Mouse (Mus musculus): ENCODE data around the gene Muc1. TPM values are rescaled to one million over a fixed set of nuclear protein-coding genes. Genes with fewer than 3 reads are reported as not detected.

The Muc1 gene
- polyA plus RNA-seq, 1 experiment from 2014 or later: 13.2 TPM

DNA sequence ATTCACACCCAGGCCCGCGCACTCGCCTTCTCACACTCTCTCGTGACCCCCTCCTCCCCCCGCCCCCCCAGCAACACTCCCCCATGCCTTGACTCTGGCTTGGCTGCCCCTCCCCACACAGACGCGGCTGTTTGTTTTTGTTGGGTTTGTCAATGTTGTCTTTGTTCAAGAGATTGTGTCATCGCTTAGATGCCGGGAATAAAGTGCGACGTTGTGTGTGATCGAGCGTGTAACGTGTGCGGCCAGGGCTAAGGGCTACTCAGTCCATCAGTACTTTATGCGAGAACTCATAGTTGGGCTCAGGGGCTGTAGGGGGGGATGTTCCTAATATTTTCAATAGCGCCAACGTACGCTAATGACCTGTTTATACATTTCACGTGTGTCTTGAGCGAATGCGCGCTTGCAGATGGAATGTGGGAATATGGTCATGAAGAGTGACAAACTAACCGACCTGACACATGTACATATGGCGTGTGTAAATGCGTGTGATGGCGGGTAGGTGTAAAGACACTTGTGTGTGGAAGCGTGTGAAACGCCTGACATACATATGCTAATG, 51.3 kb downstream of the Muc1 start:
- Histone ChIP-seq H3K9me3 (ENCODE audit: control insufficient read depth, low read length) (no peaks in the 10 kb centered on the region), H3K4me1 (ENCODE audit: control insufficient read depth, insufficient read depth, low read length) (peaks cover 35% of the 10 kb centered on the region), H3K36me3 (ENCODE audit: control insufficient read depth, insufficient read depth, low read length) (no peaks in the 10 kb centered on the region), H3K27ac (ENCODE audit: low read length) (peak overlapping the region; percentile 98), H3K9ac (ENCODE audit: low read depth, low read length) (peak overlapping the region; percentile 87), H3K4me2 (ENCODE audit: low read depth, low read length) (peak overlapping the region; percentile 82), H3K27me3 (replicated peaks; ENCODE audit: control insufficient read depth, insufficient read depth, low read length) (no peaks in the 10 kb centered on the region), H3K4me3 (ENCODE audit: low read length) (peak overlapping the region; percentile 75)
- 0 out of 2 replicates have a peak, but pooled peaks have one; percentile 0 for ATAC-seq
- under 1% methylated on average over 29 of the region's 29 CpGs for WGBS

DNA sequence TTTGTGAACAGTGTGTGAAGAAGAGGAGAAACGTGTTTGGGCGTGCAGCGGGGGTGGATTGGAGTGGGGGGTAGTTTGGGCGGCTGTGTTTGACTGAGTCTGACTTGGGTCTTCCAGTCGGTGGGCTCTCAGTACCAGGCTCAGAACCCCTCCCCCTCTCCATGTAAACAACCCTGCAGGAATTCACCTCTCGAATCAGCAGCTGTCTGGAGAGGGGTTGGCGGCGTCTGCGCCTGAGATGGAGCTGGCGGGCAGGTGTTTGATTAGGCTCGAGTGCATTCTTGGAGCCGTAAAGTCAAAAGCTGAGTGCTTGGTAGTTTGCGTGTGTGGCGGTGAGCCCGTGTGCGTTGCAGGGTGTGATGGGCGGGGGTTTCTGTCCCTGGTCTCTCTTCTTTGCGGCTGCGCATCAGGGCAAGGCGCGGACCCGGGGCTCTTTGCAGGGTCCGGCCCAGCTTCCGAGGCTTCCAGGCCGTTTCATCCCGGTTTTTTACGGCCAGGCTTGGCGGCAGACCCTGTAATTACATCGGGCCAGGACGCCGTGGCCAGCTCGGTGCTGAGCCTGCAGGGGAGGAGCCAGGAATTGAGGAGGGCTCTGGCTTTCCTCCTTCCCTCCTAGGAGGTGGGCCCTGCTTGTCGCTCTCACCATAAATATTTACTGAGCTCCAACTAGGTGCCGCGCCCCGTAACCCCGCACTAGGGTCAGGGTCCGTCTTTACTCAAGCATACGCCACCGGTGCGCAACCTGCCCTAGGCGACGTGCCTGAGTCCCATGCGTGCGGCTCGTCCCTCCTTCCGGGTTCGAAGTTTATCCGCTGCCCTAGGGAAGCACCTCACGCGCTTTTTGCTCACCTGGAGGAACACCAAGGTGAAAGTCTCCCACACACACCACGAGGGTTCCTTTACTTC, 52.0 kb downstream of the Muc1 start, which contains the start of gene Efna1:
Gene Efna1, minus strand, starts transcription at position 537 of the 906 bp plus-strand sequence.
- peak within 1 kb of the TSS; percentile 87 for H3K9ac ChIP-seq (ENCODE audit: low read depth, low read length)
- peak within 1 kb of the TSS; percentile 98 for H3K27ac ChIP-seq (ENCODE audit: low read length)
- no peaks in the 10 kb centered on the region for H3K9me3 ChIP-seq (ENCODE audit: control insufficient read depth, low read length)
- peak within 1 kb of the TSS; percentile 82 for H3K4me2 ChIP-seq (ENCODE audit: low read depth, low read length)
- peak within 1 kb of the TSS; percentile 75 for H3K4me3 ChIP-seq (ENCODE audit: low read length)
- WGBS: under 1% methylated on average over 52 of the region's 52 CpGs
- ATAC-seq: peak; percentile 85
- peaks cover 35% of the 10 kb centered on the region for H3K4me1 ChIP-seq (ENCODE audit: control insufficient read depth, insufficient read depth, low read length)
- H3K27me3 ChIP-seq (replicated peaks; ENCODE audit: control insufficient read depth, insufficient read depth, low read length): no peaks in the 10 kb centered on the region
- H3K36me3 ChIP-seq (ENCODE audit: control insufficient read depth, insufficient read depth, low read length): no peaks in the 10 kb centered on the region

- H3K9ac ChIP-seq (ENCODE audit: low read depth, low read length): peak overlapping the region; percentile 87
Observed at GRCm38 (mm10) chr3:89281579-89282290, 52.9 kb downstream of the Muc1 start.

DNA sequence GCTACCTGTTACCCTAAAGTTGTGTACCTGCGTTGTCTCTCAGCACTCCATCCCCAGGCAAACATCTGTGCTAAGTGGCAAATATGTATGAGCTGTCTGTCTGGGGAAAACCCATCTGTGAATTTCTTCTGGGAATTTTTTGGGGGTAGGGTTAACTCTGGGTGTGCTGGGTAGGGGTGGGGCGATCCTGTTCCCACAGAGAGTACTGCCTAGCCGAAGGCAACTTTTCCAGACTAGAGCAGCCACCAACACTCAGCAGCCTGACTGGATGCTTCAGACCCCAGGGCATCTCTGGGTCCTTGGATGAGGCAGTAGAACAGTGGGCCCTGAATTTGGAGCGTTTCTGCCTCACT, 53.4 kb downstream of the Muc1 start:
- no peak for ATAC-seq
- Histone ChIP-seq H3K4me3 (ENCODE audit: low read length) (no peak overlapping the region), H3K9ac (ENCODE audit: low read depth, low read length) (0 out of 2 replicates have a peak overlapping the region, but pooled peaks have one; percentile 34), H3K9me3 (ENCODE audit: control insufficient read depth, low read length) (no peaks in the 10 kb centered on the region), H3K27ac (ENCODE audit: low read length) (no peak overlapping the region; the same call in 1 of the 2 replicates), H3K36me3 (ENCODE audit: control insufficient read depth, insufficient read depth, low read length) (no peaks in the 10 kb centered on the region), H3K4me2 (ENCODE audit: low read depth, low read length) (no peak overlapping the region), H3K27me3 (replicated peaks; ENCODE audit: control insufficient read depth, insufficient read depth, low read length) (no peaks in the 10 kb centered on the region), H3K4me1 (ENCODE audit: control insufficient read depth, insufficient read depth, low read length) (peaks cover 26% of the 10 kb centered on the region)
- 26% methylated on average over 4 of the region's 4 CpGs for WGBS

More at GRCm38 (mm10) chr3:89281579-89282290, 52.9 kb downstream of the Muc1 start:
- ATAC-seq: no peak
- peaks cover 31% of the 10 kb centered on the region for H3K4me1 ChIP-seq (ENCODE audit: control insufficient read depth, insufficient read depth, low read length)
- no peaks in the 10 kb centered on the region for H3K36me3 ChIP-seq (ENCODE audit: control insufficient read depth, insufficient read depth, low read length)
- H3K27me3 ChIP-seq (replicated peaks; ENCODE audit: control insufficient read depth, insufficient read depth, low read length): no peaks in the 10 kb centered on the region
- H3K27ac ChIP-seq (ENCODE audit: low read length): peak overlapping the region; percentile 98
- peak overlapping the region; percentile 75; the same call in 1 of the 2 replicates for H3K4me3 ChIP-seq (ENCODE audit: low read length)
- no peaks in the 10 kb centered on the region for H3K9me3 ChIP-seq (ENCODE audit: control insufficient read depth, low read length)
- 13% methylated on average over 20 of the region's 20 CpGs for WGBS
- peak overlapping the region; percentile 82 for H3K4me2 ChIP-seq (ENCODE audit: low read depth, low read length)

MicroRNAs within 50 kb of the gene (microRNA counts, 519-probe panel; counts per million panel counts)
- 1,523 counts per million, percentile 13 among the panel's probes with 10 or more counts for microRNA mmu-miR-92b

Small RNAs within 50 kb of the gene (microRNA-seq; reads per million reads assigned to microRNA genes)
- 56.9 reads per million, percentile 41 among the genes with 10 or more reads in this experiment for gene Mir92b

Other genes starting within 250 kb of the Muc1 start
- gene Rusc1, start 135.7 kb upstream of the Muc1 start, polyA plus RNA-seq (2015; fragmentation: Nextera tagmentation; extraction: Ambion mirVana): 31.0 and 34.2 TPM in 2 replicates
- 0.09 TPM in 1 of 2 replicates, not detected in the other for gene Gm43738, start 128.0 kb upstream of the Muc1 start, polyA plus RNA-seq (2015; fragmentation: Nextera tagmentation; extraction: Ambion mirVana)
- gene Fdps, start 127.1 kb upstream of the Muc1 start, polyA plus RNA-seq (2015; fragmentation: Nextera tagmentation; extraction: Ambion mirVana): 625 and 664 TPM in 2 replicates
- gene Pklr, start 92.9 kb upstream of the Muc1 start, polyA plus RNA-seq (2015; fragmentation: Nextera tagmentation; extraction: Ambion mirVana): 148 and 174 TPM in 2 replicates
- gene Hcn3, start 68.9 kb upstream of the Muc1 start, polyA plus RNA-seq (2015; fragmentation: Nextera tagmentation; extraction: Ambion mirVana): 2.0 TPM in 2 replicates
- gene Clk2, start 64.3 kb upstream of the Muc1 start, polyA plus RNA-seq (2015; fragmentation: Nextera tagmentation; extraction: Ambion mirVana): 17.3 and 18.0 TPM in 2 replicates
- gene Scamp3, start 51.6 kb upstream of the Muc1 start, polyA plus RNA-seq (2015; fragmentation: Nextera tagmentation; extraction: Ambion mirVana): 141 and 142 TPM in 2 replicates
- 16.7 and 20.8 TPM in 2 replicates for gene Fam189b, start 45.9 kb upstream of the Muc1 start, polyA plus RNA-seq (2015; fragmentation: Nextera tagmentation; extraction: Ambion mirVana)
- gene Gba, start 26.1 kb upstream of the Muc1 start, polyA plus RNA-seq (2015; fragmentation: Nextera tagmentation; extraction: Ambion mirVana): 73.1 and 87.5 TPM in 2 replicates
- gene Thbs3, start 13.9 kb upstream of the Muc1 start, polyA plus RNA-seq (2015; fragmentation: Nextera tagmentation; extraction: Ambion mirVana): 18.9 and 20.3 TPM in 2 replicates
- 214 and 234 TPM in 2 replicates for gene Mtx1, start 2.0 kb upstream of the Muc1 start, polyA plus RNA-seq (2015; fragmentation: Nextera tagmentation; extraction: Ambion mirVana)
- 316 and 334 TPM in 2 replicates for gene Krtcap2, start 16.9 kb downstream of the Muc1 start, polyA plus RNA-seq (2015; fragmentation: Nextera tagmentation; extraction: Ambion mirVana)
- gene Trim46, start 17.3 kb downstream of the Muc1 start, polyA plus RNA-seq (2015; fragmentation: Nextera tagmentation; extraction: Ambion mirVana): 3.9 TPM in 2 replicates
- gene Dpm3, start 30.3 kb downstream of the Muc1 start, polyA plus RNA-seq (2015; fragmentation: Nextera tagmentation; extraction: Ambion mirVana): 119 and 126 TPM in 2 replicates
- gene Slc50a1, start 41.5 kb downstream of the Muc1 start, polyA plus RNA-seq (2015; fragmentation: Nextera tagmentation; extraction: Ambion mirVana): 62.7 and 74.1 TPM in 2 replicates
- gene Efna1, start 52.1 kb downstream of the Muc1 start, polyA plus RNA-seq (2015; fragmentation: Nextera tagmentation; extraction: Ambion mirVana): 62.9 and 69.6 TPM in 2 replicates
- gene Efna3, start 93.9 kb downstream of the Muc1 start, polyA plus RNA-seq (2015; fragmentation: Nextera tagmentation; extraction: Ambion mirVana): 5.9 and 7.5 TPM in 2 replicates
- 12.1 and 14.1 TPM in 2 replicates for gene Efna4, start 109.0 kb downstream of the Muc1 start, polyA plus RNA-seq (2015; fragmentation: Nextera tagmentation; extraction: Ambion mirVana)
- 49.3 and 51.6 TPM in 2 replicates for gene Adam15, start 120.9 kb downstream of the Muc1 start, polyA plus RNA-seq (2015; fragmentation: Nextera tagmentation; extraction: Ambion mirVana)
- gene Dcst2, start 132.9 kb downstream of the Muc1 start, polyA plus RNA-seq (2015; fragmentation: Nextera tagmentation; extraction: Ambion mirVana): 2.8 and 5.0 TPM in 2 replicates
- gene Dcst1, start 136.2 kb downstream of the Muc1 start, polyA plus RNA-seq (2015; fragmentation: Nextera tagmentation; extraction: Ambion mirVana): 3.5 and 5.0 TPM in 2 replicates
- gene Zbtb7b, start 165.7 kb downstream of the Muc1 start, polyA plus RNA-seq (2015; fragmentation: Nextera tagmentation; extraction: Ambion mirVana): 10.0 and 11.3 TPM in 2 replicates
- not detected in 2 replicates for gene Lenep, start 173.7 kb downstream of the Muc1 start, polyA plus RNA-seq (2015; fragmentation: Nextera tagmentation; extraction: Ambion mirVana)
- gene Flad1, start 182.8 kb downstream of the Muc1 start, polyA plus RNA-seq (2015; fragmentation: Nextera tagmentation; extraction: Ambion mirVana): 44.5 and 53.2 TPM in 2 replicates
- gene Cks1b, start 189.3 kb downstream of the Muc1 start, polyA plus RNA-seq (2015; fragmentation: Nextera tagmentation; extraction: Ambion mirVana): 269 and 311 TPM in 2 replicates
- gene Shc1, start 189.4 kb downstream of the Muc1 start, polyA plus RNA-seq (2015; fragmentation: Nextera tagmentation; extraction: Ambion mirVana): 85.4 and 89.1 TPM in 2 replicates
- gene Pygo2, start 201.2 kb downstream of the Muc1 start, polyA plus RNA-seq (2015; fragmentation: Nextera tagmentation; extraction: Ambion mirVana): 24.8 and 25.7 TPM in 2 replicates
- 45.1 and 46.6 TPM in 2 replicates for gene Pbxip1, start 207.6 kb downstream of the Muc1 start, polyA plus RNA-seq (2015; fragmentation: Nextera tagmentation; extraction: Ambion mirVana)
- gene Pmvk, start 225.5 kb downstream of the Muc1 start, polyA plus RNA-seq (2015; fragmentation: Nextera tagmentation; extraction: Ambion mirVana): 72.2 and 77.0 TPM in 2 replicates